Mouse (Mus musculus): ENCODE data around the gene Olfr1402. TPM values are rescaled to one million over a fixed set of nuclear protein-coding genes. Genes with fewer than 3 reads are reported as not detected.

The Olfr1402 gene
- not detected in 2 replicates for polyA plus RNA-seq (2012; rRNA removed)

DNA sequence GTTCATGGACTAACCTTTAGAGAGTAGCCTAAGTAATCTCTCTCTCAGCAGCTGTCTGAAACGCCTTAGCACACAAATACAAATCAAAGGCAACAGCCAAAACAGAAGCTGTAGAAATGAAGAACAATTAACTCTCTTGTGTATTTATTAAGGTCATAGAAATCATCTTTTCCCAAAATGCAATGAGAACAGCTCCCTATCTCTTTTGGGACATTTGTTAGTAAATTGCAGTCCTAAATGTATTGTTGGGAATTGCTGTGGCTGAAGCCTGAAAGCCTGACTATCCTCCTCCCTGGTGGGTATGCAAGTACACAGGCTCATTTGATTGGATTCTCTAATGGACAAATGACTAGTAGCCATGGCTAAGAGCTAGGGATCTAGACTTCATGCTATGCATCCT lies at the start of gene Olfr1402:
Gene Olfr1402 (minus strand): TSS at position 101 of the 400 bp plus-strand sequence.
- no peaks in the 10 kb centered on the region for H3K4me1 ChIP-seq (ENCODE audit: control insufficient read depth, insufficient read depth, low read length)
- H3K27me3 ChIP-seq (ENCODE audit: control insufficient read depth, insufficient read depth, low read length), result no peaks in the 10 kb centered on the region
- H3K27ac ChIP-seq (ENCODE audit: control insufficient read depth, insufficient read depth, low read depth, low read length), result no peak within 1 kb of the TSS
- no peaks in the 10 kb centered on the region for H3K36me3 ChIP-seq (ENCODE audit: control insufficient read depth, insufficient read depth, low read length)
- H3K4me3 ChIP-seq (ENCODE audit: control insufficient read depth, low read depth, low read length), result no peak within 1 kb of the TSS
- TF ChIP-seq CTCF (IDR thresholded peaks at IDR 0.05; ENCODE audit: control insufficient read depth, insufficient read depth, insufficient replicate concordance, low read depth, low read length) (no peak), POLR2A (IDR thresholded peaks at IDR 0.05; ENCODE audit: control insufficient read depth, low read depth, low read length) (no peak)

- no peaks in the 10 kb centered on the region for H3K27me3 ChIP-seq (ENCODE audit: control insufficient read depth, insufficient read depth, low read length)
- H3K36me3 ChIP-seq (ENCODE audit: control insufficient read depth, insufficient read depth, low read length), result no peaks in the 10 kb centered on the region
- no peak overlapping the region for H3K27ac ChIP-seq (ENCODE audit: control insufficient read depth, insufficient read depth, low read depth, low read length)
- TF ChIP-seq POLR2A (IDR thresholded peaks at IDR 0.05; ENCODE audit: control insufficient read depth, low read depth, low read length), result no peak
- TF ChIP-seq CTCF (IDR thresholded peaks at IDR 0.05; ENCODE audit: control insufficient read depth, insufficient read depth, insufficient replicate concordance, low read depth, low read length), result no peak
- H3K4me1 ChIP-seq (ENCODE audit: control insufficient read depth, insufficient read depth, low read length), result no peaks in the 10 kb centered on the region
- H3K4me3 ChIP-seq (ENCODE audit: control insufficient read depth, low read depth, low read length), result no peak overlapping the region
Observed at GRCm38 (mm10) chr3:97455286-97455685, 33.5 kb upstream of the Olfr1402 start.

- Histone ChIP-seq H3K4me1 (ENCODE audit: control insufficient read depth, insufficient read depth, low read length) (no peaks in the 10 kb centered on the region), H3K4me3 (ENCODE audit: control insufficient read depth, low read depth, low read length) (no peak overlapping the region), H3K36me3 (ENCODE audit: control insufficient read depth, insufficient read depth, low read length) (no peaks in the 10 kb centered on the region), H3K27ac (ENCODE audit: control insufficient read depth, insufficient read depth, low read depth, low read length) (no peak overlapping the region), H3K27me3 (ENCODE audit: control insufficient read depth, insufficient read depth, low read length) (no peaks in the 10 kb centered on the region)
- TF ChIP-seq CTCF (IDR thresholded peaks at IDR 0.05; ENCODE audit: control insufficient read depth, insufficient read depth, insufficient replicate concordance, low read depth, low read length), result no peak
- no peak for TF ChIP-seq POLR2A (IDR thresholded peaks at IDR 0.05; ENCODE audit: control insufficient read depth, low read depth, low read length)
Observed at GRCm38 (mm10) chr3:97438619-97439018, 16.8 kb upstream of the Olfr1402 start.

- H3K4me1 ChIP-seq (ENCODE audit: control insufficient read depth, insufficient read depth, low read length), result peaks cover 3% of the 10 kb centered on the region; the same call in 1 of the 2 replicates
- TF ChIP-seq CTCF (IDR thresholded peaks at IDR 0.05; ENCODE audit: control insufficient read depth, insufficient read depth, insufficient replicate concordance, low read depth, low read length) (peak; percentile 58; the same call in 1 of the 2 replicates), POLR2A (IDR thresholded peaks at IDR 0.05; ENCODE audit: control insufficient read depth, low read depth, low read length) (no peak)
- H3K27me3 ChIP-seq (ENCODE audit: control insufficient read depth, insufficient read depth, low read length), result no peaks in the 10 kb centered on the region
- no peaks in the 10 kb centered on the region for H3K36me3 ChIP-seq (ENCODE audit: control insufficient read depth, insufficient read depth, low read length)
- H3K27ac ChIP-seq (ENCODE audit: control insufficient read depth, insufficient read depth, low read depth, low read length), result no peak overlapping the region
- no peak overlapping the region for H3K4me3 ChIP-seq (ENCODE audit: control insufficient read depth, low read depth, low read length)
Observed at GRCm38 (mm10) chr3:97394289-97394688, 27.5 kb downstream of the Olfr1402 start.

DNA sequence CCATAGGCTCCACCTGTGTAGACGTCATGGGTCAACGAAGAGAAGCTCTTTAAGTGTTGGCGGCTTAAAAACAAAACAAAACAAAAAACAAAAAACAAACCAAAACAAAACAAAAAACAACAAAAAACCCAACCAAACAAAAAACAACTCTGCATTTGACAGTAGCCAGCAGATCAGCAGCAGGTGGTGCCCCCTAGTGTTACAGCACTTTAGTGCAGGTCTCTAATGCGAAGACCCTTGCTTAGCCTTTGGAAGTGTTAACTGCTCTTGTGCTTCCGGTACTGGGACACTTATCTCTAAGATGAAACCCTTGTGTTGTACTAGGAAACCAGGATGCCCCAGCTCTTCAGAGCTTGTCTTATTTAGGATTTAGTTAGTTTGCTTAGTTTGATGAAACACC lies 28.7 kb downstream of the Olfr1402 start:
- no peaks in the 10 kb centered on the region for H3K27me3 ChIP-seq (ENCODE audit: control insufficient read depth, insufficient read depth, low read length)
- H3K27ac ChIP-seq (ENCODE audit: control insufficient read depth, insufficient read depth, low read depth, low read length), result no peak overlapping the region
- H3K4me1 ChIP-seq (ENCODE audit: control insufficient read depth, insufficient read depth, low read length), result peaks cover 3% of the 10 kb centered on the region; the same call in 1 of the 2 replicates
- TF ChIP-seq POLR2A (IDR thresholded peaks at IDR 0.05; ENCODE audit: control insufficient read depth, low read depth, low read length) (no peak), CTCF (IDR thresholded peaks at IDR 0.05; ENCODE audit: control insufficient read depth, insufficient read depth, insufficient replicate concordance, low read depth, low read length) (peak; percentile 39; the same call in 1 of the 2 replicates)
- no peak overlapping the region for H3K4me3 ChIP-seq (ENCODE audit: control insufficient read depth, low read depth, low read length)
- H3K36me3 ChIP-seq (ENCODE audit: control insufficient read depth, insufficient read depth, low read length), result no peaks in the 10 kb centered on the region

DNA sequence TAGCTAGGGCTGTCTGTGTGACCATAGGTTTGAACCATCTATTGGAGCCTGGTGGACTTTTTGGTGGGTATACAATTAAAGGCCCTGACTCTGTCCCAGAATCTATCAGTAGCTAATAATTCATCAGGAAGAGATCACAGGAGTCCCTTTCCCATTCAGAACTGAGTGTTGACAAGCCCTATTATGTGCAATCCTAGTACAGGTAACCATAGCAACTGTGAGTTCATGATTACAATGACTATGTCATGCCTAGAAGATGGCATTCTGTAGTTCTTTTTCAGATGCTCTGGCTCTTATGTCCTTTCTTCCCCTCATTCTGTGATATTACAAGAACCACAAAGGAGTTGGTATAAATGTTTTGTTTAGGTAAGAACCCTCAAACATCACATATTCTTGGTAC lies 51.4 kb downstream of the Olfr1402 start:
- H3K4me3 ChIP-seq (ENCODE audit: control insufficient read depth, low read depth, low read length), result no peak overlapping the region
- H3K27ac ChIP-seq (ENCODE audit: control insufficient read depth, insufficient read depth, low read depth, low read length), result no peak overlapping the region
- no peak for TF ChIP-seq CTCF (IDR thresholded peaks at IDR 0.05; ENCODE audit: control insufficient read depth, insufficient read depth, insufficient replicate concordance, low read depth, low read length)
- TF ChIP-seq POLR2A (IDR thresholded peaks at IDR 0.05; ENCODE audit: control insufficient read depth, low read depth, low read length), result no peak
- H3K4me1 ChIP-seq (ENCODE audit: control insufficient read depth, insufficient read depth, low read length), result no peaks in the 10 kb centered on the region
- H3K27me3 ChIP-seq (ENCODE audit: control insufficient read depth, insufficient read depth, low read length), result no peaks in the 10 kb centered on the region
- H3K36me3 ChIP-seq (ENCODE audit: control insufficient read depth, insufficient read depth, low read length), result no peaks in the 10 kb centered on the region

DNA sequence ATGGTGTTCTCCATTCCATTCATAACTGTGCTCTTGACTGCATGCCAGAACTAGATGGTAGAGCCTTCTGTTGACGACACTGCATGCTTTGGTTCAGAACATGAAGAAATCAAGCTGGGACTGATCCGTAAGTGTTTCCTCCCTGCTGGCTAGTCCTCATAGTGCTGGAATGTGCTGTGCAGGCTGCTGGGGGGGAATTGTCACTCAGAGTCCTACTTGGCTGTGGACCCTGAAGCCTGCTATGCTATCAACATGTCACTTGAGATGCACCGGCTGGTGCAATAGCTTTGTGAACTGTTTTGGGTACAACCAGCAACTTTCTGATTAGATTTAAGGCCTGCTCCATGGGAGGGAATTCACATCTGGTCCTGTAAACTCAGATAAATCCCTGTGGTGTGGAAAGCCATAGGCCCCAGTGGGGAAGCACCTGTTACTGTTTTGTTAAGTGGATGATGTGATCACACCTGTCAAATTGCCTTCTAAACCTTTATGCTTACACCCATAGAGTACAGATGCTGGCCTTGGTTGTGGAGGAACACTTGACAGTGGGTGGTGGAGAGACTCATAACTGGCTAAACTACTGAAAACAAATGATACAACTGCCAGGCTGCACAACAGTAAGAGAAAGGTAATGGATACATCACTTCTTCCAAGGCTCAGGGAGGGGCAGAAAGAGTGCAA lies 58.3 kb downstream of the Olfr1402 start:
- Histone ChIP-seq H3K4me1 (ENCODE audit: control insufficient read depth, insufficient read depth, low read length) (no peaks in the 10 kb centered on the region), H3K4me3 (ENCODE audit: control insufficient read depth, low read depth, low read length) (no peak overlapping the region), H3K36me3 (ENCODE audit: control insufficient read depth, insufficient read depth, low read length) (no peaks in the 10 kb centered on the region), H3K27me3 (ENCODE audit: control insufficient read depth, insufficient read depth, low read length) (no peaks in the 10 kb centered on the region), H3K27ac (ENCODE audit: control insufficient read depth, insufficient read depth, low read depth, low read length) (no peak overlapping the region)
- TF ChIP-seq POLR2A (IDR thresholded peaks at IDR 0.05; ENCODE audit: control insufficient read depth, low read depth, low read length) (no peak), CTCF (IDR thresholded peaks at IDR 0.05; ENCODE audit: control insufficient read depth, insufficient read depth, insufficient replicate concordance, low read depth, low read length) (no peak)
